Mouse (Mus musculus): ENCODE data around the gene Plgrkt. TPM values are rescaled to one million over a fixed set of nuclear protein-coding genes. Genes with fewer than 3 reads are reported as not detected.

Plgrkt gene
- polyA plus RNA-seq, 1 experiment from 2014 or later: 50.6 TPM

GRCm38 (mm10) chr19:29396353-29396752 lies 29.2 kb upstream of the Plgrkt start:
- Histone ChIP-seq H3K36me3 (ENCODE audit: insufficient read depth, low read length) (no peaks in the 10 kb centered on the region), H3K4me3 (ENCODE audit: low read depth, low read length) (no peak overlapping the region), H3K9ac (replicated peaks; ENCODE audit: low read depth) (no peak overlapping the region), H3K27me3 (replicated peaks; ENCODE audit: insufficient read depth, low read length) (no peaks in the 10 kb centered on the region), H3K4me1 (ENCODE audit: insufficient read depth, low read depth, low read length) (no peaks in the 10 kb centered on the region), H3K27ac (ENCODE audit: low read length) (no peak overlapping the region), H3K4me2 (replicated peaks; ENCODE audit: low read depth, low read length) (no peak overlapping the region), H3K9me3 (ENCODE audit: low read length) (no peaks in the 10 kb centered on the region)
- 22% methylated on average over 1 of the region's 1 CpGs for WGBS
- TF ChIP-seq CTCF (IDR thresholded peaks at IDR 0.05) (no peak), EP300 (IDR thresholded peaks at IDR 0.05) (no peak)
- DNase-seq (ENCODE audit: low spot score) (no peak), ATAC-seq (no peak)

- H3K4me3 ChIP-seq (ENCODE audit: low read depth, low read length): no peak overlapping the region
- WGBS: 88% methylated on average over 2 of the region's 2 CpGs
- no peak overlapping the region for H3K9ac ChIP-seq (replicated peaks; ENCODE audit: low read depth)
- ATAC-seq (no peak), DNase-seq (ENCODE audit: low spot score) (no peak)
- no peak overlapping the region for H3K4me2 ChIP-seq (replicated peaks; ENCODE audit: low read depth, low read length)
- no peak overlapping the region for H3K27ac ChIP-seq (ENCODE audit: low read length)
- TF ChIP-seq EP300 (IDR thresholded peaks at IDR 0.05): no peak
- TF ChIP-seq CTCF (IDR thresholded peaks at IDR 0.05): no peak
- H3K9me3 ChIP-seq (ENCODE audit: low read length): no peaks in the 10 kb centered on the region
- no peaks in the 10 kb centered on the region for H3K4me1 ChIP-seq (ENCODE audit: insufficient read depth, low read depth, low read length)
- H3K36me3 ChIP-seq (ENCODE audit: insufficient read depth, low read length): no peaks in the 10 kb centered on the region
- H3K27me3 ChIP-seq (replicated peaks; ENCODE audit: insufficient read depth, low read length): no peaks in the 10 kb centered on the region
These were observed 27.5 kb upstream of the Plgrkt start for GRCm38 (mm10) chr19:29394721-29395120.

GRCm38 (mm10) chr19:29393333-29393732 lies 26.1 kb upstream of the Plgrkt start:
- Histone ChIP-seq H3K4me2 (replicated peaks; ENCODE audit: low read depth, low read length) (no peak overlapping the region), H3K36me3 (ENCODE audit: insufficient read depth, low read length) (no peaks in the 10 kb centered on the region), H3K27ac (ENCODE audit: low read length) (no peak overlapping the region), H3K9me3 (ENCODE audit: low read length) (no peaks in the 10 kb centered on the region), H3K4me1 (ENCODE audit: insufficient read depth, low read depth, low read length) (no peaks in the 10 kb centered on the region), H3K4me3 (ENCODE audit: low read depth, low read length) (no peak overlapping the region), H3K27me3 (replicated peaks; ENCODE audit: insufficient read depth, low read length) (no peaks in the 10 kb centered on the region), H3K9ac (replicated peaks; ENCODE audit: low read depth) (no peak overlapping the region)
- no peak for TF ChIP-seq EP300 (IDR thresholded peaks at IDR 0.05)
- no peak for TF ChIP-seq CTCF (IDR thresholded peaks at IDR 0.05)
- DNase-seq (ENCODE audit: low spot score): peak; percentile 59
- 67% methylated on average over 9 of the region's 9 CpGs for WGBS
- peak; percentile 63; the same call in 1 of the 2 replicates for ATAC-seq

- Histone ChIP-seq H3K9me3 (ENCODE audit: low read length) (no peaks in the 10 kb centered on the region), H3K4me3 (ENCODE audit: low read depth, low read length) (no peak overlapping the region), H3K9ac (replicated peaks; ENCODE audit: low read depth) (no peak overlapping the region), H3K27me3 (replicated peaks; ENCODE audit: insufficient read depth, low read length) (no peaks in the 10 kb centered on the region), H3K36me3 (ENCODE audit: insufficient read depth, low read length) (no peaks in the 10 kb centered on the region), H3K4me2 (replicated peaks; ENCODE audit: low read depth, low read length) (no peak overlapping the region), H3K4me1 (ENCODE audit: insufficient read depth, low read depth, low read length) (no peaks in the 10 kb centered on the region), H3K27ac (ENCODE audit: low read length) (no peak overlapping the region)
- TF ChIP-seq EP300 (IDR thresholded peaks at IDR 0.05): no peak
- TF ChIP-seq CTCF (IDR thresholded peaks at IDR 0.05): no peak
- ATAC-seq (no peak), DNase-seq (ENCODE audit: low spot score) (no peak)
- WGBS: 43% methylated on average over 4 of the region's 4 CpGs
These were observed 24.1 kb upstream of the Plgrkt start for GRCm38 (mm10) chr19:29391279-29391678.

GRCm38 (mm10) chr19:29390483-29390882 lies 23.3 kb upstream of the Plgrkt start:
- no peak overlapping the region for H3K4me2 ChIP-seq (replicated peaks; ENCODE audit: low read depth, low read length)
- H3K4me3 ChIP-seq (ENCODE audit: low read depth, low read length): no peak overlapping the region
- no peaks in the 10 kb centered on the region for H3K27me3 ChIP-seq (replicated peaks; ENCODE audit: insufficient read depth, low read length)
- no peak overlapping the region for H3K9ac ChIP-seq (replicated peaks; ENCODE audit: low read depth)
- DNase-seq (ENCODE audit: low spot score) (no peak), ATAC-seq (no peak)
- no peaks in the 10 kb centered on the region for H3K4me1 ChIP-seq (ENCODE audit: insufficient read depth, low read depth, low read length)
- no peak overlapping the region for H3K27ac ChIP-seq (ENCODE audit: low read length)
- 55% methylated on average over 5 of the region's 5 CpGs for WGBS
- H3K36me3 ChIP-seq (ENCODE audit: insufficient read depth, low read length): no peaks in the 10 kb centered on the region
- no peaks in the 10 kb centered on the region for H3K9me3 ChIP-seq (ENCODE audit: low read length)
- TF ChIP-seq CTCF (IDR thresholded peaks at IDR 0.05) (no peak), EP300 (IDR thresholded peaks at IDR 0.05) (no peak)

- Histone ChIP-seq H3K4me1 (ENCODE audit: insufficient read depth, low read depth, low read length) (no peaks in the 10 kb centered on the region), H3K27me3 (replicated peaks; ENCODE audit: insufficient read depth, low read length) (no peaks in the 10 kb centered on the region), H3K27ac (ENCODE audit: low read length) (no peak overlapping the region), H3K9ac (replicated peaks; ENCODE audit: low read depth) (no peak overlapping the region), H3K36me3 (ENCODE audit: insufficient read depth, low read length) (no peaks in the 10 kb centered on the region), H3K4me2 (replicated peaks; ENCODE audit: low read depth, low read length) (no peak overlapping the region), H3K4me3 (ENCODE audit: low read depth, low read length) (no peak overlapping the region), H3K9me3 (ENCODE audit: low read length) (no peaks in the 10 kb centered on the region)
- no peak for TF ChIP-seq EP300 (IDR thresholded peaks at IDR 0.05)
- TF ChIP-seq CTCF (IDR thresholded peaks at IDR 0.05): no peak
- DNase-seq (ENCODE audit: low spot score) (no peak), ATAC-seq (no peak)
- 86% methylated on average over 1 of the region's 1 CpGs for WGBS
These were observed 21.6 kb upstream of the Plgrkt start for GRCm38 (mm10) chr19:29388818-29389217.

- Histone ChIP-seq H3K4me3 (ENCODE audit: low read depth, low read length) (no peak overlapping the region), H3K27ac (ENCODE audit: low read length) (no peak overlapping the region), H3K27me3 (replicated peaks; ENCODE audit: insufficient read depth, low read length) (no peaks in the 10 kb centered on the region), H3K36me3 (ENCODE audit: insufficient read depth, low read length) (no peaks in the 10 kb centered on the region), H3K9me3 (ENCODE audit: low read length) (no peaks in the 10 kb centered on the region), H3K9ac (replicated peaks; ENCODE audit: low read depth) (no peak overlapping the region), H3K4me2 (replicated peaks; ENCODE audit: low read depth, low read length) (no peak overlapping the region), H3K4me1 (ENCODE audit: insufficient read depth, low read depth, low read length) (no peaks in the 10 kb centered on the region)
- no peak for DNase-seq (ENCODE audit: low spot score)
- no peak for ATAC-seq
- TF ChIP-seq EP300 (IDR thresholded peaks at IDR 0.05) (no peak), CTCF (IDR thresholded peaks at IDR 0.05) (no peak)
- WGBS: 74% methylated on average over 4 of the region's 4 CpGs
These were observed 18.6 kb upstream of the Plgrkt start for GRCm38 (mm10) chr19:29385822-29386221.

Measured in lung, postnatal 0 days (tissue).